ENCODE assay signal across 8 mouse cellular contexts in genomic region chr4:40239409-40240271, GRCm38 (mm10). TPM values are rescaled to one million over a fixed set of nuclear protein-coding genes. Genes with fewer than 3 reads are reported as not detected.
A peak's percentile ranks its signal among the peaks of the same experiment; 100 is the strongest.
DNase-seq lines count a peak whose midpoint lies in the region; ATAC-seq and TF ChIP-seq lines count a peak whose summit lies in the region.

Gene Ddx58, minus strand, starts transcription at chr4:40239828.

- 2% methylated on average over 35 of the region's 35 CpGs for WGBS in cerebellum, adult 2 months
- WGBS in forebrain, embryonic 11.5 days: 5% methylated on average over 35 of the region's 35 CpGs
- WGBS in limb, embryonic 12.5 days: 3% methylated on average over 35 of the region's 35 CpGs
- 5% methylated on average over 35 of the region's 35 CpGs for WGBS in midbrain, embryonic 12.5 days
- WGBS in thymus, adult 2 months: 2% methylated on average over 35 of the region's 35 CpGs

- H3K9me3 ChIP-seq in forebrain, embryonic 11.5 days (ENCODE audit: control insufficient read depth, low read length): no peaks in the 10 kb centered on the region
- H3K9me3 ChIP-seq in limb, embryonic 12.5 days: no peaks in the 10 kb centered on the region
- H3K9me3 ChIP-seq in midbrain, embryonic 12.5 days: no peaks in the 10 kb centered on the region

- no peaks in the 10 kb centered on the region for H3K4me1 ChIP-seq in cerebellum, adult 2 months (ENCODE audit: control insufficient read depth, insufficient read depth, low read length)
- peaks cover 5% of the 10 kb centered on the region; the same call in 1 of the 2 replicates for H3K4me1 ChIP-seq in forebrain, embryonic 11.5 days (replicated peaks; ENCODE audit: control insufficient read depth, insufficient read depth, low read length)
- peaks cover 11% of the 10 kb centered on the region; the same call in 1 of the 2 replicates for H3K4me1 ChIP-seq in limb, embryonic 12.5 days (replicated peaks)
- H3K4me1 ChIP-seq in midbrain, embryonic 12.5 days: peaks cover 13% of the 10 kb centered on the region
- peaks cover 18% of the 10 kb centered on the region for H3K4me1 ChIP-seq in thymus, adult 2 months (replicated peaks; ENCODE audit: control insufficient read depth, insufficient read depth, low read length)

- DNase-seq in cerebellum, adult 2 months: peak in 1 of 2 experiments; percentile 26
- DNase-seq in cerebellum, adult 11 months: no peak
- peak; percentile 35 for DNase-seq in adrenal gland, postnatal 25 days
- DNase-seq in forebrain, embryonic 11.5 days (ENCODE audit: low spot score): peak; percentile 69
- peak; percentile 40 for DNase-seq in thymus, adult 2 months

- no peak for TF ChIP-seq CTCF in cerebellum, adult 2 months (IDR thresholded peaks at IDR 0.05; ENCODE audit: borderline replicate concordance, insufficient read depth, low read depth, low read length)
- no peak for TF ChIP-seq CTCF in thymus, adult 2 months (IDR thresholded peaks at IDR 0.05; ENCODE audit: borderline replicate concordance, control insufficient read depth, extremely low read depth, insufficient read depth, low read length, poor library complexity)

- no peaks in the 10 kb centered on the region; the same call in 1 of the 2 replicates for H3K27me3 ChIP-seq in cerebellum, adult 2 months (ENCODE audit: control insufficient read depth, insufficient read depth, low read length)
- H3K27me3 ChIP-seq in forebrain, embryonic 11.5 days (ENCODE audit: control insufficient read depth, insufficient read depth, low read length): no peaks in the 10 kb centered on the region
- no peaks in the 10 kb centered on the region for H3K27me3 ChIP-seq in limb, embryonic 12.5 days
- H3K27me3 ChIP-seq in midbrain, embryonic 12.5 days: no peaks in the 10 kb centered on the region
- H3K27me3 ChIP-seq in thymus, adult 2 months (ENCODE audit: control insufficient read depth, insufficient read depth, low read length): no peaks in the 10 kb centered on the region

- peak; percentile 54 for ATAC-seq in forebrain, embryonic 11.5 days (replicated peaks; ENCODE audit: low FRiP score)
- peak; percentile 37 to 39 for ATAC-seq in hematopoietic stem cell, adult 5-6 weeks (replicated peaks in 1 of 2; ENCODE audit: insufficient read depth in 1 of 2, low FRiP score in 2 of 2, low TSS enrichment in 1 of 2, low read depth in 1 of 2, poor library complexity in 2 of 2, severe bottlenecking in 2 of 2)
- peak; percentile 53; the same call in 1 of the 2 replicates for ATAC-seq in limb, embryonic 12.5 days (ENCODE audit: insufficient number of reproducible peaks, insufficient read depth, low FRiP score, low TSS enrichment, low read depth)
- peak; percentile 62 for ATAC-seq in midbrain, embryonic 12.5 days (ENCODE audit: low FRiP score, low read depth)

- no peak for TF ChIP-seq POLR2A in cerebellum, adult 2 months (IDR thresholded peaks at IDR 0.05; ENCODE audit: borderline replicate concordance, insufficient read depth, low read length)
- no peak for TF ChIP-seq POLR2A in thymus, adult 2 months (IDR thresholded peaks at IDR 0.05; ENCODE audit: control insufficient read depth, extremely low read depth, insufficient read depth, low read length, poor library complexity)

- no peaks in the 10 kb centered on the region for H3K36me3 ChIP-seq in forebrain, embryonic 11.5 days (ENCODE audit: control insufficient read depth, insufficient read depth, low read length)
- H3K36me3 ChIP-seq in limb, embryonic 12.5 days: no peaks in the 10 kb centered on the region
- H3K36me3 ChIP-seq in midbrain, embryonic 12.5 days: no peaks in the 10 kb centered on the region
- no peaks in the 10 kb centered on the region; the same call in 1 of the 2 replicates for H3K36me3 ChIP-seq in thymus, adult 2 months (ENCODE audit: control insufficient read depth, insufficient read depth, low read length)

- H3K4me2 ChIP-seq in forebrain, embryonic 11.5 days (ENCODE audit: low read depth, low read length, severe bottlenecking): peak within 1 kb of the TSS; percentile 58
- peak within 1 kb of the TSS; percentile 80 for H3K4me2 ChIP-seq in limb, embryonic 12.5 days
- H3K4me2 ChIP-seq in midbrain, embryonic 12.5 days (replicated peaks): peak within 1 kb of the TSS; percentile 81

- peak within 1 kb of the TSS; percentile 46 for H3K4me3 ChIP-seq in cerebellum, adult 2 months (replicated peaks; ENCODE audit: insufficient read depth, low read depth, low read length)
- H3K4me3 ChIP-seq in forebrain, embryonic 11.5 days (ENCODE audit: low read depth, low read length): peak within 1 kb of the TSS; percentile 34
- peak within 1 kb of the TSS; percentile 56 for H3K4me3 ChIP-seq in limb, embryonic 12.5 days (replicated peaks)
- H3K4me3 ChIP-seq in midbrain, embryonic 12.5 days: peak within 1 kb of the TSS; percentile 47
- peak within 1 kb of the TSS; percentile 71 for H3K4me3 ChIP-seq in thymus, adult 2 months (ENCODE audit: control insufficient read depth, insufficient read depth, low read length)

- H3K9ac ChIP-seq in forebrain, embryonic 11.5 days (ENCODE audit: low read length): peak within 1 kb of the TSS; percentile 50
- peak within 1 kb of the TSS; percentile 67 for H3K9ac ChIP-seq in limb, embryonic 12.5 days (replicated peaks)
- H3K9ac ChIP-seq in midbrain, embryonic 12.5 days (replicated peaks): peak within 1 kb of the TSS; percentile 66

- H3K27ac ChIP-seq in cerebellum, adult 2 months (ENCODE audit: insufficient read depth, low read length): no peak within 1 kb of the TSS
- H3K27ac ChIP-seq in forebrain, embryonic 11.5 days (ENCODE audit: low read depth, low read length): no peak within 1 kb of the TSS
- peak within 1 kb of the TSS; percentile 12; the same call in 1 of the 2 replicates for H3K27ac ChIP-seq in limb, embryonic 12.5 days
- no peak within 1 kb of the TSS for H3K27ac ChIP-seq in midbrain, embryonic 12.5 days (replicated peaks)
- H3K27ac ChIP-seq in thymus, adult 2 months (ENCODE audit: control insufficient read depth, insufficient read depth, low read length): peak within 1 kb of the TSS; percentile 99

RNA-seq across cellular contexts. Expression of gene Ddx58, which starts in this region (rescaled TPM):
- 3.7 and 4.1 TPM in 2 replicates for polyA plus RNA-seq in cerebellum, adult 2 months (2012; rRNA removed)
- total RNA-seq in adrenal gland, postnatal 25 days (2021): 24.4 and 34.1 TPM in 2 replicates
- polyA plus RNA-seq in forebrain, embryonic 11.5 days (2014; fragmentation: Nextera tagmentation; extraction: Ambion mirVana): 3.0 and 3.4 TPM in 2 replicates
- 65.7 and 83.7 TPM in 2 replicates for total RNA-seq in hematopoietic stem cell, adult 5-6 weeks (2017)
- 6.0 and 6.8 TPM in 2 replicates for polyA plus RNA-seq in limb, embryonic 12.5 days (2016; fragmentation: Nextera tagmentation; extraction: Ambion mirVana)
- 3.4 and 5.7 TPM in 2 replicates for polyA plus RNA-seq in midbrain, embryonic 12.5 days (2016; fragmentation: Nextera tagmentation; extraction: Ambion mirVana)
- polyA plus RNA-seq in thymus, adult 2 months (2012; rRNA removed): 22.8 and 24.8 TPM in 2 replicates

Comparison
In these comparisons a context has a peak if more than half of its experiments do, and no peak if none do; other contexts are left out.
1. H3K27ac ChIP-seq: peak in limb, embryonic 12.5 days (single experiment) and thymus, adult 2 months (single experiment); none in cerebellum, adult 2 months (single experiment), forebrain, embryonic 11.5 days (single experiment) and midbrain, embryonic 12.5 days (single experiment).
2. Peak in every context shown above with its lines, with median percentiles within 50 percentile points of each other: H3K4me3 ChIP-seq, ATAC-seq, H3K4me2 ChIP-seq and H3K9ac ChIP-seq.